Mouse (Mus musculus) E14TG2a.4 (cell line): ENCODE data around the gene Actr5.

ENCODE experiments used
- CTCF ChIP-seq: conservative IDR thresholded peaks from 2 replicates; pipeline ENCODE4 v1.5.1; 2014; ENCODE audit warnings: low read length
- NANOG ChIP-seq: IDR thresholded peaks from 2 replicates; pipeline ENCODE4 v1.6.1; 2014; ENCODE audit warnings: borderline replicate concordance, low read length, mixed read lengths
- POU5F1 ChIP-seq: IDR thresholded peaks from 2 replicates; pipeline ENCODE4 v1.6.1; 2014; ENCODE audit warnings: low read length, borderline replicate concordance

GRCm38 (mm10) chr2:158672829-158673228 is 48.1 kb downstream of the Actr5 start:
- TF ChIP-seq CTCF (no peak), NANOG (no peak), POU5F1 (no peak)
